Mouse (Mus musculus): ENCODE measurements around the gene Yars.
A peak's percentile ranks its signal among the peaks of the same experiment; 100 is the strongest.

Gene Yars

GRCm38 (mm10) chr4:129190538-129190937 is 978 bp downstream of the Yars start:
- DNase-seq = peak; percentile 19

GRCm38 (mm10) chr4:129191691-129192090 is 2.1 kb downstream of the Yars start:
- DNase-seq = no peak

- DNase-seq = no peak
Measured at GRCm38 (mm10) chr4:129194280-129194679, 4.7 kb downstream of the Yars start.

- no peak for DNase-seq
Measured at GRCm38 (mm10) chr4:129197514-129197913, 8.0 kb downstream of the Yars start.

- DNase-seq = no peak
Measured at GRCm38 (mm10) chr4:129204655-129205054, 15.1 kb downstream of the Yars start.

GRCm38 (mm10) chr4:129206792-129207191 is 17.2 kb downstream of the Yars start:
- DNase-seq = no peak

GRCm38 (mm10) chr4:129209504-129209903 is 19.9 kb downstream of the Yars start:
- DNase-seq = no peak

GRCm38 (mm10) chr4:129211461-129211860 is 21.9 kb downstream of the Yars start:
- peak; percentile 51 for DNase-seq

- peak; percentile 59 for DNase-seq
Measured at GRCm38 (mm10) chr4:129212486-129212885, 22.9 kb downstream of the Yars start.

GRCm38 (mm10) chr4:129218569-129219175 is 29.1 kb downstream of the Yars start:
- no peak for DNase-seq

GRCm38 (mm10) chr4:129219198-129219597 is 29.6 kb downstream of the Yars start:
- DNase-seq = no peak

GRCm38 (mm10) chr4:129220376-129221089 is 31.0 kb downstream of the Yars start:
- DNase-seq = no peak

- no peak for DNase-seq
Measured at GRCm38 (mm10) chr4:129221097-129222010, 31.8 kb downstream of the Yars start.

- no peak for DNase-seq
Measured at GRCm38 (mm10) chr4:129222019-129222925, 32.7 kb downstream of the Yars start.

- DNase-seq = no peak
Measured at GRCm38 (mm10) chr4:129223421-129224281, 34.1 kb downstream of the Yars start.

- no peak for DNase-seq
Measured at GRCm38 (mm10) chr4:129225315-129225714, 35.8 kb downstream of the Yars start.

- DNase-seq = no peak
Measured at GRCm38 (mm10) chr4:129226441-129226963, 36.9 kb downstream of the Yars start.

- no peak for DNase-seq
Measured at GRCm38 (mm10) chr4:129227170-129227984, 37.8 kb downstream of the Yars start.

- no peak for DNase-seq
Measured at GRCm38 (mm10) chr4:129227985-129228381, 38.4 kb downstream of the Yars start.

- no peak for DNase-seq
Measured at GRCm38 (mm10) chr4:129230926-129231325, 41.4 kb downstream of the Yars start.
